Mouse (Mus musculus) olfactory bulb, adult 2 months (tissue): ENCODE measurements at regions not wholly inside any gene's neighbourhood (a gene's known extent, or its start where the extent isn't known, plus 50 kb on each side); places are given as distances from the start of the nearest gene placed in this dataset.

Source experiments
- H3K27ac ChIP-seq: fragments of 200-500 bp; 2 replicates; pipeline ENCODE4 v1.5.1; 2012; ENCODE audit warnings: low read depth, low read length; ENCODE audit not compliant: insufficient read depth
- H3K4me1 ChIP-seq: fragments of 200-500 bp; 2 replicates; pipeline ENCODE4 v1.6.1; 2012; ENCODE audit warnings: low read length; ENCODE audit not compliant: control insufficient read depth, insufficient read depth
- H3K4me3 ChIP-seq: fragments of 200-500 bp; 2 replicates; pipeline ENCODE4 v1.5.1; 2012; ENCODE audit warnings: mild to moderate bottlenecking, low read depth, low read length, moderate library complexity; ENCODE audit not compliant: insufficient read depth
- CTCF ChIP-seq: fragments of 200-500 bp; IDR thresholded peaks from 2 replicates; pipeline ENCODE4 v1.5.1; 2012; ENCODE audit warnings: low read depth, mild to moderate bottlenecking, low read length, moderate library complexity; ENCODE audit not compliant: insufficient read depth
- POLR2A ChIP-seq: fragments of 200-500 bp; IDR thresholded peaks from 2 replicates; pipeline ENCODE4 v1.6.1; 2012; ENCODE audit warnings: mild to moderate bottlenecking, low read depth, low read length, moderate library complexity; ENCODE audit not compliant: insufficient read depth
- WGBS: fragments of 180-500 bp; shearing (Covaris S2); methylation state at CpG from one replicate; pipeline ENCODE4 v1.1.7; 2018; 5-methylcytosine and 5-hydroxymethylcytosine counted together

DNA sequence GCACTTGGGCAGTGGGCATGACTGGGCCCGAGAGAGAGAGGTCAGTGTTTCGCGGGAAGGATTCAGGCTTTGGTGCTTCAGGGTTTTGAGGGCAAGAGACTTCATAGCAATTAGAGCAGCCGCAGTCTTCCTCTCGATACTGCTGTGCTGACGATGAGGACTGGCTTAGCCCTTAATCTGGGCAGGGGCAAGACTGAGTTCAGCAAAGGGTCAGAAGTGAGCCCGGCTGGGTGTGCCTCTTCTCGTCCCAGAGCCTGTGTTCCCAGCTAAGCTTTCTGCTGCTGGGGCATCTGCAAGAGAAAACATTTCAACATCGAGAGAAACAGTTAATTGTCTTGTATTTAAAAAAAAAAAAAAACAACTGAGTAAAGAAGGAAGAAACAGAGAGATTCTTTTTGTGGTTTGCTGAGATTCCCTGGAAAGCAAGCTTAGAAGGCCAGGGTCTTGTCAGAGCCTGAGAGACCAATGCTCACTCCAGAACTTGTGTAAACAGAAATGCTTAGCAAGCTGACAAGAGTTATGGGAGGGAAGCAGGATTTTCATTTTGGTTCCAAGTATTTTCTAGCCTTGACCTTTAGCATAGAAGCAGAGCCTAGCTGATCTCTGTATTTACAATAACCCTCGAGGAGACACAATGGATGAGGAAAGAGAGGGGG, 195.1 kb downstream of the Zfp36l1 start:
- no peak overlapping the region for H3K27ac ChIP-seq
- TF ChIP-seq POLR2A: no peak
- no peak for TF ChIP-seq CTCF

GRCm38 (mm10) chr12:79916896-79917633, 195.7 kb downstream of the Zfp36l1 start:
- H3K4me1 ChIP-seq: 0 out of 2 replicates have a peak, but pooled peaks cover 5% of the 10 kb centered on the region
- H3K4me3 ChIP-seq: no peak overlapping the region
- TF ChIP-seq CTCF (no peak), POLR2A (no peak)
- 78% methylated on average over 5 of the region's 5 CpGs for WGBS
- no peak overlapping the region for H3K27ac ChIP-seq

More for the DNA sequence above, 195.1 kb downstream of the Zfp36l1 start:
- Histone ChIP-seq H3K4me3 (no peak overlapping the region), H3K4me1 (0 out of 2 replicates have a peak, but pooled peaks cover 5% of the 10 kb centered on the region)
- 64% methylated on average over 10 of the region's 10 CpGs for WGBS

- WGBS: 93% methylated on average over 6 of the region's 6 CpGs
- 0 out of 2 replicates have a peak, but pooled peaks cover 10% of the 10 kb centered on the region for H3K4me1 ChIP-seq
- H3K27ac ChIP-seq: no peak overlapping the region
- no peak overlapping the region for H3K4me3 ChIP-seq
- TF ChIP-seq CTCF (no peak), POLR2A (no peak)
Measured at GRCm38 (mm10) chr12:79913898-79914297, 198.9 kb downstream of the Zfp36l1 start.

DNA sequence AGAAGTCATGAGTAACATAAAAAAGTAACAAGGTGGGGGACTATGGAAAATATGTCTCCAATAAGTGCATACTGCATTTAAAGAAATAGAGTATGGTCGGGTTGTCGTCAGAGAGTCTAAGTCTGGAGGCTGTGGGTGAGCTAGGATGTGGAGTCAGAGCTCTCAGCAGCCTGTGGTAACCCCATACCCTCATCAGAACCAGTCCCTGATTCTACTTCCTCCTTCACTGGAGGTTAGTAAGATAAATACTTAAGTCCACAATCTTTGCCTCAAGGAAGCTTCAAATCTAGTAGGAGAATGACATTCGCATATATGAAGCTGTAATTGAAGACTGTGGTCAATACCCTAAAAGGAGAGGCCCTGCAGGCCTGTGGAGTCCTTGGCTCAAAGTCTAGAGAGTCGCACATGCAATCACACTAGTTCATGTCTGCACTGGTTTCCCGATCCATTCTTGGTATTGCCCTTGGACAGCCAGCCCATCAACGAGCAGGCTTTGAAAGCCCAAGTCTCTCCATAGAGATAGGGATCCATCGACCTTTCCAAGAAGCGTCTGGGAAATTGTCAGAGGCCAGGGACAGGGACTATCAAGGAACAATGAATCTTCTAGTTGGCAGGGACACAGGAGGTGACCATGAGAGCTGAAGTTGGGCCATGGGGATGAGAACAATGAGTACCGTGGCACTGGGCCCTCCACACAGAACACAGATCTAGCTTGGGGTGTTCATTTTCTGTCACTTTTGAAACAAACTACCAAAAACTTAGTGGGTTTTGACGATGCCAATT, 200.3 kb downstream of the Zfp36l1 start:
- Histone ChIP-seq H3K27ac (no peak overlapping the region), H3K4me3 (no peak overlapping the region), H3K4me1 (0 out of 2 replicates have a peak, but pooled peaks cover 8% of the 10 kb centered on the region)
- no peak for TF ChIP-seq POLR2A
- TF ChIP-seq CTCF: no peak
- WGBS: 92% methylated on average over 10 of the region's 10 CpGs

- H3K27ac ChIP-seq: 0 out of 2 replicates have a peak overlapping the region, but pooled peaks have one; percentile 7
- TF ChIP-seq POLR2A: no peak
- no peak for TF ChIP-seq CTCF
- WGBS: 54% methylated on average over 15 of the region's 15 CpGs
- H3K4me1 ChIP-seq: peaks cover 8% of the 10 kb centered on the region
- no peak overlapping the region for H3K4me3 ChIP-seq
Measured at GRCm38 (mm10) chr12:79910884-79911759, 201.7 kb downstream of the Zfp36l1 start.

GRCm38 (mm10) chr12:79907583-79907982, 205.2 kb downstream of the Zfp36l1 start:
- Histone ChIP-seq H3K27ac (no peak overlapping the region), H3K4me1 (peaks cover 8% of the 10 kb centered on the region), H3K4me3 (no peak overlapping the region)
- 70% methylated on average over 5 of the region's 5 CpGs for WGBS
- TF ChIP-seq CTCF (no peak), POLR2A (no peak)

DNA sequence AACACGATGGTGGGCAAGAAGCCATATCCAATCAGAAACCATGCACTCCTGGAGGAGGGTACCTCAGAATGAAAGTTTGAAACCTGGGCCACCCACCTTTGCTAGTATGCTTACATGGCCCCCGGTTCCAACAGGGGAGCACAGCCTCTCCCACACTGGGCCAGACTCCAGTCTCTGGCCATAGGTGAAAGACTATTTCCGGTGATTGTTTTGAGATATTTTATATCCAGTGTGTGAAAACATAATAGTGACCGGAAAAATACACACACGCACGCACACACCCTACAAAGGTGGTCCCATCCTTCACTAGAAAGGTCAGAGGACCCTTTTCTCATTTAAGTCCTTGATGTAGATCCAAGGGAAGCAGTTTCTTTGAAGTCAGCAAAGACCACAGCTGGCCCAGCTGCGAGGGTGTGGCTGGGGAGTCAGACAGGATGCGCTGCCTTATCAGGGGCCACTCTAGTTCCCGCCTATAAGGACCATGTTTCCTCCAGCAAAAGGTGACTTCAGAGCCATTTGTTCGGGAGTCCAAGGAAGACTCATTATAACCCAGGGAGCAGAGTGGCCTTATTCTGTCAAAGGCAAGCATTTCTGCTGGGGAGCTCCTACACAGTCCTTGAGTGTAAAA, 206.0 kb downstream of the Zfp36l1 start:
- WGBS: 92% methylated on average over 10 of the region's 10 CpGs
- Histone ChIP-seq H3K4me1 (peaks cover 8% of the 10 kb centered on the region), H3K4me3 (no peak overlapping the region), H3K27ac (no peak overlapping the region)
- no peak for TF ChIP-seq POLR2A
- TF ChIP-seq CTCF: no peak
